Mouse (Mus musculus) lung, adult 10 weeks (tissue): ENCODE results near the gene Dcaf17. TPM values are rescaled to one million over a fixed set of nuclear protein-coding genes. Genes with fewer than 3 reads are reported as not detected.

Experiments used
- polyA plus RNA-seq: library from polyadenylated mRNA; stranded (reverse); fragments of 350-450 nt; fragmentation: Illumina TruSeq; extraction: RNeasy Lipid Tissue Mini Kit (QIAGEN cat#74804); gene quantifications from one replicate; pipeline ENCODE4 v1.2.3, GENCODE M21; 2014; ENCODE audit warnings: low read depth, low replicate concordance; ENCODE audit not compliant: insufficient read depth

Dcaf17 gene
- 4.1 TPM for polyA plus RNA-seq

DNA sequence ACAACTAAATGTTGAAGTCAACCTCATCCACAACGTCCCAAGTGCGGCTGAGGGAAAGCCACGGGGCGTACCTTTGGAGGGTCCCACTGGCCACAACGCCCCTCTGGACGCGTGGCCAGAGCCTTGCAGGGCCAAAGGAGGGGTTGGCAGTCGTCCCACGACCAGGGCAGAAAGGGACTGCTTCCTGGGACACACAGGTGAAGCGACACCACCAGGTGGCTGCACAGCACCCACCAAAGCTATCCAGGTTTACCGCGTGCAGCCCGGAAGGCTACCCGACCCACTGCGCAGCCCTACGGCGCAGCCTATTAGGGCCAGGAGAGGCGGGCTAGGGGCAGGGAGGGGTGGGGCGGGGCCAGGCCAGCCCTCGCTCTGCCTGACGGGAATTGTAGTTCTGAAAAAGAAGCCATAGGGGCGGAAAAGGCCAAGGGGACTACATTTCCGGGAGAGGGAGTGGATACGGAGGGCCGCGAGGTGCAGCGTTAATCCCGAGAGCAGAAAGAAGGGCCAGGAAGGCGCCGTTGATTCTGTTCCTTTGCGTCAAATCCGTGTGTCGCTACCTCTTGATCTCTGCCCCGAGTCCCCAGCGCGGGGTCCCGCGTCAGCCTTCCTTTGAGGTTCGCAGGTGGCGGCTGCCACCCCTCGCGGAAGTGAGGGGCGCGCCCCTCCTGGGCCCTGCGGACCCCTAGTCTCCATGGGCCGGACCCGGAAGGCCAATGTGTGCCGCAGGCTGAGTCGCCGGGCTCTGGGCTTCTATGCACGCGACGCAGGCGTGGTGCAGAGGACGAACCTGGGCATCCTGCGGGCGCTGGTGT lies at the start of gene Dcaf17, which contains the start of gene Mettl8:
Dcaf17 (plus strand) TSS at position 29 of the 815 bp plus-strand sequence.
Mettl8 (minus strand) TSS at position 284 of the 815 bp plus-strand sequence.

DNA sequence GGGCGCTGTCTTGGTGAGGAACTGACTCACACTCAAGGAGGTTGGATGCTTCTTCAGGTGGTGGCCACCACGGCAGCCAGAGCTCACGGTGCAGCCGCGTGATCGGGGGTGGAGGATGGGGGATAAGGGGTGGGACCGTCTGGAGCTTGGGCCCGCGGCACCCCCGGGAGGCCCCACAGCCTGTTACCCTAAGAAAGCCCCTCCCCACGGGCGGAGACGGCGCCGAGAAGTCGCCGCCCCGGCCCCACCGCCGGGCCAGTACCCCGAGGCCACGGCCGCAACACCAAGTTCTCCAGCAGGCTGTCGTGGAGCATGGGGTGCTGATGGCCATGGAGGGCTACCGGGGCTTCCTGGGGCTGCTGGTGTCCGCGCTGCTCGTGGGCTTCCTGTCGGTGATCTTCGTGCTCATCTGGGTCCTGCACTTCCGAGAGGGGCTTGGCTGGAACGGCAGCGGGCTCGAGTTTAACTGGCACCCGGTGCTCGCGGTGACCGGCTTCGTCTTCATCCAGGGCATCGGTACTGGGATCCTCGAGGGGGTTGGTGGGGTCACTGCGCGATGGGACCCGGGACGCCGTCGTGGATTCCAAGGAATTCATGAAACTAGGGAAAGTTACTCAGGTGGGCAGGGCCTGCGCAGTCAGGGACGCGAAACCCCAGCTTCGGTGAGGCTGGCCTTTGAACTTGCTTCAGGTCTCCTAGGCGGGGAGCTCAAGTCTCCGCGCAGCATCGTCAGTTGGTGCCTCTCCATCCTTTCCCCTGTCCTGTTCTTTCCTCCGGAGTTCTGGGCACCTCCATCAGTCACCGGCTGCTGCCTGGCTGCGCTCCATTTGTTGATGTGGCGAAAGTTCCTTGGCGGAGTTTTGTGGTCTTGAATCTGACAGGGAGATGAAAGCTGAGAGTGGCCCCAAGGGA lies 62.9 kb downstream of the Dcaf17 start, which contains the start of gene Cybrd1:
Cybrd1 (plus strand) TSS at position 127 of the 912 bp plus-strand sequence.

Other genes with a start within 250 kb of the Dcaf17 start
- gene Tlk1, start 229.6 kb upstream of the Dcaf17 start, polyA plus RNA-seq: 20.0 TPM
- gene Mettl8, start 255 bp downstream of the Dcaf17 start, polyA plus RNA-seq: 7.7 TPM
- 2.8 TPM for gene Cybrd1, start 62.6 kb downstream of the Dcaf17 start, polyA plus RNA-seq
- gene Dync1i2, start 156.4 kb downstream of the Dcaf17 start, polyA plus RNA-seq: 64.3 TPM